Mouse (Mus musculus): ENCODE data around the gene Nkx2-1.

DNA sequence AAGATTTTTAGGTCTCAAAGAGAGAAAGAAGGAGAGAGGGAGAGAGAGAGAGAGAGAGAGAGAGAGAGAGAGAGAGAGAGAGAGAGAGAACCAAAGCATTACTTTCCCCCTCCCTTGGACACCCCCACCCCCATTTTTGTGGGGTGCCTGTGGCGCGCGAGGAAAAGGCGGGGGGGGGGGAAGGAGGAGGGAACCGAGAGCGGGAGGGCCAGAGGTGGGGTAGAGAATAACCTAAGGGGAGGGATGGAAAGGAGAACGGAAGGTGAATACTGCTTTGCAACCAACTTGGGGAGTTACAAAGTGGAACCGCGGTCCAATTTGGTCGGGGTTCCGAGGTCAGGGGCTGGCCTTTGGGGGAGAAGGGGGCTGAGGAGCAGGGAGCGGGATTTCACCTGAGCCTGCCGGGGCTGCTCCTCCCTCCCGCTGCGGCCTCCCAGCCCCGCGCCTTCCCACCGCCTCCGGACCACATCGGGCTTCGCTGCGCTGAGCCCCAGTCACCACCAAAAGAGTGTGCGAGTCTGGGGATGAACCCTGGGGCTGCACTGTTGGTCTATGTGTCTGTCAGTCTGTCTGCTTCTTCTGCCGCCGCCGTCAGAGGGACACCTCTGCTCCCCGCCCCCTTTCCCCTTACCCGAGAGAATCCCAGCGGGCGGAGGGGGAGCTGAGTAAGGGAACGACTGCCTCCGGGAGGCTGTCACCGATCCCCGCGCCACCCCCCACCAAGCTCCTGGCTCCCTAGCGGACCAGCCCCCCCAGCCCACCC, 1.1 kb downstream of the Nkx2-1 start:
- TF ChIP-seq CTCF (IDR thresholded peaks at IDR 0.05; ENCODE audit: low read depth, low read length) (no peak), POLR2A (IDR thresholded peaks at IDR 0.05; ENCODE audit: extremely low read depth, insufficient read depth, low read length) (no peak)

All from liver, adult 2 months (tissue).